Mouse (Mus musculus) limb, embryonic 11.5 days (tissue): ENCODE measurements around the gene Epb41. TPM values are rescaled to one million over a fixed set of nuclear protein-coding genes. Genes with fewer than 3 reads are reported as not detected.

Experiments used
- ATAC-seq: fragments of 200-750 bp; cut with Nextera tagmentation; 2 replicates; pipeline ENCODE4 v1.8.0; 2017; ENCODE audit warnings: low read depth; ENCODE audit not compliant: insufficient number of reproducible peaks, low FRiP score, low TSS enrichment
- DNase-seq: peaks from one replicate; pipeline ENCODE4 v3.0.0-alpha.2; 2015; ENCODE audit warnings: low spot score
- H3K27ac ChIP-seq: fragments of 300-500 bp; sonication (generic); replicated peaks from 2 replicates; pipeline ENCODE4 v1.5.1; 2014; ENCODE audit warnings: low read depth, mild to moderate bottlenecking, low read length
- H3K27me3 ChIP-seq: fragments of 300-500 bp; sonication (generic); 2 replicates; pipeline ENCODE4 v1.6.1; 2014; ENCODE audit warnings: mild to moderate bottlenecking, low read length, mixed read lengths; ENCODE audit not compliant: control insufficient read depth, insufficient read depth
- H3K36me3 ChIP-seq: fragments of 300-500 bp; sonication (generic); 2 replicates; pipeline ENCODE4 v1.6.1; 2014; ENCODE audit warnings: mild to moderate bottlenecking, low read length, moderate library complexity, mixed read lengths; ENCODE audit not compliant: control insufficient read depth, insufficient read depth
- H3K4me1 ChIP-seq: fragments of 300-500 bp; sonication (generic); 2 replicates; pipeline ENCODE4 v1.6.1; 2014; ENCODE audit warnings: low read length, mixed read lengths; ENCODE audit not compliant: control insufficient read depth, insufficient read depth
- H3K4me2 ChIP-seq: fragments of 300-500 bp; sonication (generic); 2 replicates; pipeline ENCODE4 v1.6.1; 2014; ENCODE audit warnings: low read depth, mild to moderate bottlenecking, moderate library complexity; ENCODE audit not compliant: severe bottlenecking
- H3K4me3 ChIP-seq: fragments of 300-500 bp; sonication (generic); 2 replicates; pipeline ENCODE4 v1.5.1; 2014; ENCODE audit warnings: low read depth, low read length
- H3K9ac ChIP-seq: fragments of 300-500 bp; sonication (generic); 2 replicates; pipeline ENCODE4 v1.6.1; 2014; ENCODE audit warnings: mild to moderate bottlenecking, low read length
- H3K9me3 ChIP-seq: fragments of 300-500 bp; sonication (generic); 2 replicates; pipeline ENCODE4 v1.6.1; 2016; ENCODE audit warnings: low read length; ENCODE audit not compliant: control insufficient read depth
- WGBS: fragments of 180-500 bp; shearing (Covaris S2); extraction: QIAGEN DNeasy Blood & Tissue Kit; methylation state at CpG from one replicate; pipeline ENCODE4 v1.1.7; 2014; 5-methylcytosine and 5-hydroxymethylcytosine counted together
- polyA plus RNA-seq: library from polyadenylated mRNA; unstranded; fragments of >200 nt; fragmentation: Nextera tagmentation; extraction: Ambion mirVana; gene quantifications from 2 replicates; pipeline ENCODE4 v1.2.1, GENCODE M21; 2014

Epb41 gene
- polyA plus RNA-seq, 1 experiment from 2014 or later, result 107 TPM

DNA sequence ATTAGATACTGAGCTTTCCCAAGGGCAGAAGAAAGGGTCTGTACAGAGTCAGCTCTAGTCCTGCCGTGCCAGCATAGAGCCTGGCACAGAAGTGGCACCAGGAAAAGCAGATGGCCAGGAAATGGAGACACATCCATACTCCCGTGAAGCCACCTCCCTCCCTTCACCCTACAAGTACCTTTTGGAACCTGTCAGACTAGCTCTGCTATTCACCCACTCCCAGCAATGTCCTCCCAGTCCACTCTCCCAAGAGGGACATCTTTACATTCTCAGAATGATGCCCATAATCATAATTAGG lies 7.2 kb downstream of the Epb41 start:
- no peak overlapping the region for H3K4me2 ChIP-seq
- ATAC-seq (no peak), DNase-seq (no peak)
- no peaks in the 10 kb centered on the region for H3K27me3 ChIP-seq
- WGBS, result 77% methylated on average over 2 of the region's 2 CpGs
- H3K36me3 ChIP-seq, result no peaks in the 10 kb centered on the region
- no peaks in the 10 kb centered on the region for H3K9me3 ChIP-seq
- no peak overlapping the region for H3K4me3 ChIP-seq
- H3K9ac ChIP-seq, result no peak overlapping the region
- H3K27ac ChIP-seq, result no peak overlapping the region
- H3K4me1 ChIP-seq, result no peaks in the 10 kb centered on the region

GRCm38 (mm10) chr4:132067112-132067937 lies 7.8 kb downstream of the Epb41 start:
- ATAC-seq, result no peak
- Histone ChIP-seq H3K9ac (no peak overlapping the region), H3K36me3 (no peaks in the 10 kb centered on the region), H3K4me3 (no peak overlapping the region), H3K4me1 (no peaks in the 10 kb centered on the region), H3K4me2 (no peak overlapping the region), H3K27ac (no peak overlapping the region), H3K27me3 (no peaks in the 10 kb centered on the region), H3K9me3 (no peaks in the 10 kb centered on the region)
- 83% methylated on average over 14 of the region's 14 CpGs for WGBS
- no peak for DNase-seq

DNA sequence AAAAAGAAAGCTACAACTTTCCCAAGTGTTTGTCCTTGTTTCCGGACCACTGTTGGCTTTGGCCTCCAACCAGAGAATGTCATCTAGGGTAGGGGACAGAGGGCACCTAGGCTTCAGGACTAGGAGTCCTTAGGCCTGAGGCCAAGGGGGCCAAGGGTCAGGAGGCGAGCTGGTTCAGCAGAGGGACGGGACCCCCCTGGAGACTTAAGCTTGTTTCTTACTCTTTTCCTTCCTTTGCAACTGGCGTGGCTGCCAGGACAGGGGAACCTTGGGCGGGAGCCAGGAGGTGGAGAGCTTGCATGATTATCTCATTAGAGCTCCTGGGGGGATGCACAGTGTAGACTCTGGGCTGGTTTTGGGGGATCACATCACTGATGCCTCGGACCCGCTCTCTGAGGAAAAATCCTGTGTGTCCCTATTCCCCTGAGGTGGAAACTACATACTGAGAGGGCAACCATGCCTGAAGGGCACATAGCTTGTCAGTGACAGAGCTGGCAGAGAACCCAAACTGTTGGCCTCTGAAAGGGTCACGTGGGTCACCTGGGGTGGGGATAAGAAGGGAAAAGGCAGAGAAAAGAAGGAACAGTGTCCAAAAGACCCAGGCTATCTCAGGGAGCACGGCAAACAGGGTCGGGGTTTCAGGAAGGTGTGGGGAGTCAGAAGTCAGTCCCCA lies 8.9 kb downstream of the Epb41 start:
- Histone ChIP-seq H3K27ac (no peak overlapping the region), H3K27me3 (no peaks in the 10 kb centered on the region)

DNA sequence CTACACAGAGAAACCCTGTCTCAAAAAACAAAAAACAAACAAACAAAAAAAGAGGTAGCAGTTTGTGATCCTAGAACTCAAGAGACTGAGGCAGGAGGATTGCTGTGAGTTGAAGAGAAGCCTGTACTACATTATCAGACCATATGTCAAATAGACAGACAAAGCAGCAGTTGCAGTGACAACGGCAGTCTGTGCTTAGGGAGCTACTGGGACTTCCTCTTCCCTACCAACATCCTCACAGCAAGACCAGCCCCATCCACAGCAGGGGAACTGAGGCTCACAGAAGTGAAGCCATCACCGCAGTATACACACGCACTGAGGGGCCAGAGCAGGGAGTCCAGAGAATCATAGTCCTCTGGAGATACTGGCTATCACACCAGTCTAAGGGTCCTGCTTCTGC lies 9.5 kb downstream of the Epb41 start:
- 76% methylated on average over 3 of the region's 3 CpGs for WGBS
- H3K9me3 ChIP-seq, result no peaks in the 10 kb centered on the region
- H3K4me2 ChIP-seq, result no peak overlapping the region
- no peak overlapping the region for H3K9ac ChIP-seq
- H3K27ac ChIP-seq, result no peak overlapping the region
- no peaks in the 10 kb centered on the region for H3K27me3 ChIP-seq
- H3K4me3 ChIP-seq, result no peak overlapping the region
- ATAC-seq (no peak), DNase-seq (no peak)
- no peaks in the 10 kb centered on the region for H3K4me1 ChIP-seq
- H3K36me3 ChIP-seq, result no peaks in the 10 kb centered on the region

More for the DNA sequence above, 8.9 kb downstream of the Epb41 start:
- Histone ChIP-seq H3K4me1 (no peaks in the 10 kb centered on the region), H3K4me3 (no peak overlapping the region), H3K9ac (no peak overlapping the region), H3K9me3 (no peaks in the 10 kb centered on the region), H3K4me2 (no peak overlapping the region), H3K36me3 (no peaks in the 10 kb centered on the region)
- no peak for DNase-seq
- no peak for ATAC-seq
- WGBS, result 75% methylated on average over 10 of the region's 10 CpGs

DNA sequence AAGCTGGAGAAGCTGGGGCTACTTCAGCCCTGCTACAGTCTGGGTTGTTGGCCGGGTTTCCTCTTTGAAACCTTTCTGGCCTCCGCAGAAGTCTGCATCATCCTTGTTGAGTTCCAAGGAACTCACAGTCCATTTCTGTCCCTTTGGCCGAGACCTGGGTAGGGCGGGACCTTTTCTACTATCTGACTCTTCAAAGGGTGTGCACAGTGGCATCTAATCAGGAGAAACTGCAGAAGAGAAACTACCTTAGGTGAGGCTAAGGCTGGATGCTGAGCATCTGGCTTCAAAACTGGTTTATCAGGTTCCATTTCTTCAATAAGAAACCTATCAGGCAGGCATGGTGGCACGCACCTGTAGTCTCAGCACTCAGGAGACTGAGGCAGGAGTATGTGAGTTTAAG lies 10.6 kb downstream of the Epb41 start:
- Histone ChIP-seq H3K4me1 (no peaks in the 10 kb centered on the region), H3K27me3 (no peaks in the 10 kb centered on the region), H3K4me2 (no peak overlapping the region), H3K4me3 (no peak overlapping the region), H3K27ac (no peak overlapping the region), H3K9me3 (no peaks in the 10 kb centered on the region), H3K36me3 (no peaks in the 10 kb centered on the region), H3K9ac (no peak overlapping the region)
- WGBS, result 88% methylated on average over 5 of the region's 5 CpGs
- ATAC-seq (no peak), DNase-seq (no peak)

DNA sequence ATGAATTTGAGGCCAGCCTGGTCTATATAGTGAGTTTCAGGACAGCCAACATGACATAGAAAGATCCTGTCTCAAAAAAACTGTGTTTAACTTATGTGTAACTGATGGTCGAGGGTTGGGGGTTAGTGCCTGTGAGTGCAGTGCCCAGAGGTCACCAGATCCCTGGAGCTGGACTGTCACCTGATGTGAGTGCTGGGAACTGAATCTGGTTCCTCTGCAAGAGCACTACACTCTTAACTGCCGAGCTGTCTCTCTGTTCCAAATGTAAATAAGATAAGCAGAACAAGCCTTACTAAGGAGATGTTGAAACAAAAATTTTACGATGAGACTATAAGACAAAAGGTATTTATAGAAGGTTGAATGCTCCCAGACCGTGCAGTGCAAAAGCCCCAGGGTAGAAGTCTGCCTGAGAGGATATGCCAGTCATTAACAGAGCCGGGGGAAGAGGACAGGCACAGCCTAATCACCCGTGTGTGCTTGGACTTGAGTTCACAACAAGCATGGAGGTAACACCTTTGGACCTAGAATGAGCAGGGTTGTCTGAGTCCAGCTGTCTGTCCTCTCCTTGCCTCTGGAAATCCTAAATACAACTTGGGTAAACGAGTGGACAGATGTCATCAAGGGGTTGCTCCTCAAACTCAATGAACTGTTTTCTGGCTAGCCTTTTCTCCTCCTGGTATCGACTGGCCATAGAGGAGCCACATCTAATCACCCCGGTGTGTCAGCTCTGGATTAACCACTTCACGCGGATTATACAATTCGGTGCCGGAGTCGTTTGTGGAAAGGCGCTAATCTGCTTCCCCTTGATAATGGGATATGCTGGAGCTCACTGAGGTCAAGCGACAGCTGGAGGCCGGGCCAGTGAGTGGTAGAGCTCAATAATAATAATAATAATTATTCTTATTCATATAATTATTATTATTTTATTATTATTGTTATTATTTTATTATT lies 11.9 kb downstream of the Epb41 start:
- no peaks in the 10 kb centered on the region for H3K4me1 ChIP-seq
- H3K4me3 ChIP-seq, result no peak overlapping the region
- no peak overlapping the region for H3K27ac ChIP-seq
- no peak overlapping the region for H3K4me2 ChIP-seq
- no peaks in the 10 kb centered on the region for H3K9me3 ChIP-seq
- no peaks in the 10 kb centered on the region for H3K36me3 ChIP-seq
- ATAC-seq (no peak), DNase-seq (no peak)
- WGBS, result 73% methylated on average over 17 of the region's 17 CpGs
- no peaks in the 10 kb centered on the region for H3K27me3 ChIP-seq
- no peak overlapping the region for H3K9ac ChIP-seq

- no peak for DNase-seq
- Histone ChIP-seq H3K36me3 (no peaks in the 10 kb centered on the region), H3K27me3 (no peaks in the 10 kb centered on the region), H3K9ac (no peak overlapping the region), H3K27ac (no peak overlapping the region), H3K4me2 (no peak overlapping the region), H3K4me1 (no peaks in the 10 kb centered on the region), H3K4me3 (no peak overlapping the region), H3K9me3 (no peaks in the 10 kb centered on the region)
- WGBS, result 76% methylated on average over 8 of the region's 8 CpGs
- ATAC-seq, result no peak
Observed at GRCm38 (mm10) chr4:132062289-132062688, 12.8 kb downstream of the Epb41 start.

DNA sequence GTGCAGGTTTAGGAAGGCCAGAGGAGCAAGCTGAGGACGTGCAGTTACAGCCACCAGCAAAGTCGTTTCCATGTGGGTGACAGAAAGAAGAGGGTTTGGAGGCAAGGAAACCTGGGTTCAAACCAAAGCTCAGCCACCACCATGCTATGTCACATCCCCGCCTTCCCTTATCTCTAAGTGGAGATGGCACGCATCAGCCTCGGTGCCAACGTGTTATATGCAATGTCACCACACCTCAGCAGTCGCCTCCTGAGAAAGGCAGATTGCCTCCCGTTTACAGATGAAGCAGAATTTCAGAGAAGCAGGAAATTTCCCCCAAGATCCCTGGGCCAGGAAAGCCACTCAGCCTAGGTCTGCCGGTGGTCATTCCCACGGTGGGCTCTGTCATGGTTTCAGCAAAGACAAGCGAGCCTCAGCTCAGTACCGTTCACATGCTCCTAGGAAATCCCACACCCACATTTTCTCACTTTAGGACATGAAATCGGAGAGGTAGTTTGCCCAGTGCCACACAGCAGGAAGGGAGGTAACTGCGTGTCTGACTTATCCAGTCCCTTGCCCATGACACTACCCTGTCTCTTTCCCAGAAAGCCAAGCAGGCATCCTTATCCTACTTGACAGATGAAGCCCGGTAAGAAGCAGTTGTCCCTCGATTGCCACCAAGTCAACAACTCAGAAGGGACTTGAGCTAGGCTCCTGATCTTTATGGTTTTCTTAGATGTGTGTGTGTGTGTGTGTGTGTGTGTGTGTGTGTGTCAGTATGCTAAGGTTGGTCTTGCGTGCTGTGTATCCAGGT lies 14.9 kb downstream of the Epb41 start:
- WGBS, result 55% methylated on average over 17 of the region's 17 CpGs
- H3K36me3 ChIP-seq, result no peaks in the 10 kb centered on the region
- no peak overlapping the region for H3K9ac ChIP-seq
- no peaks in the 10 kb centered on the region for H3K4me1 ChIP-seq
- no peaks in the 10 kb centered on the region for H3K27me3 ChIP-seq
- no peak for ATAC-seq
- H3K4me2 ChIP-seq, result no peak overlapping the region
- no peak overlapping the region for H3K4me3 ChIP-seq
- no peaks in the 10 kb centered on the region for H3K9me3 ChIP-seq
- H3K27ac ChIP-seq, result no peak overlapping the region
- DNase-seq, result no peak
